Mouse (Mus musculus) brown adipose tissue, adult 24 weeks (tissue): Measurements from ENCODE around the gene Arl10. TPM values are rescaled to one million over a fixed set of nuclear protein-coding genes. Genes with fewer than 3 reads are reported as not detected.
A peak's percentile ranks its signal among the peaks of the same experiment; 100 is the strongest.

ENCODE experiments used
- H3K27ac ChIP-seq: fragments of 200-500 bp; replicated peaks from 2 replicates; pipeline ENCODE4 v1.5.1; 2012; ENCODE audit warnings: low read depth, mild to moderate bottlenecking, low read length
- H3K4me1 ChIP-seq: fragments of 200-500 bp; 2 replicates; pipeline ENCODE4 v1.6.1; 2012; ENCODE audit warnings: low read length, mixed read lengths; ENCODE audit not compliant: control insufficient read depth, insufficient read depth, insufficient read length
- H3K4me3 ChIP-seq: fragments of 200-500 bp; 2 replicates; pipeline ENCODE4 v1.5.1; 2012; ENCODE audit warnings: low read depth, mild to moderate bottlenecking, low read length, moderate library complexity; ENCODE audit not compliant: insufficient read depth
- polyA plus RNA-seq: library from polyadenylated mRNA; stranded (reverse); fragments of >200 nt; gene quantifications from 2 replicates; pipeline ENCODE4 v1.2.4, GENCODE M21; 2012; ENCODE audit not compliant: missing spikeins, insufficient read depth, insufficient read length

Gene Arl10
- 3.7 and 6.7 TPM in 2 replicates for polyA plus RNA-seq

DNA sequence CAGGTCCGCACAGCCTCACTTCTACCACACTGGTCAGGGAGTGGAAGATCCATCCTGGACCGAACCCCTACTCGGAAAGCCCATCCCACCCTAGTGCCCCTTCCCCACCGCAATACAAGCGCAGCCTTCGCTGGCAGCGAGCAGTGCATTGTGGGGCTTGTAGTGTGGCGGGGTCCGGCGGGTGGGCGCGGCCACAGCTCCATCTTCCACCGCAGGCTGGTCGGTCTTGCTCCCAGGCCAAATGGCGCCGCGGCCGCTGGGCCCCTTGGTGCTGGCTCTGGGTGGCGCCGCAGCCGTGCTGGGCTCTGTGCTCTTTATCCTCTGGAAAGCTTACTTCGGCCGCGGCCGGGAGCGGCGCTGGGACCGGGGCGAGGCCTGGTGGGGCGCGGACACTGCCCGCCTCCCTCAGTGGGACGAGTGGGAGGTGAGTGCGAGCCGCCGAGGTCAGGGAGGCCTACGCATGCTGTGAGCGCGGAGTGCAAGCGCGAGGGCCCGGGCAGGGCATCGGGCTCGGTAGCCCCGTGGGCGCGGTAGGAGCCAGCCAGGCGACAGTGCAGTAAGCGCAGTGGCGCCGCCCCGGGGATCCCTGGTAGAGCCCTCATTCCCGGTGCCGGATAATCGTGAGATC lies at the start of gene Arl10:
Gene Arl10, plus strand, starts transcription at position 162 of the 628 bp plus-strand sequence.
- Histone ChIP-seq H3K4me3 (peak within 1 kb of the TSS; percentile 87), H3K4me1 (peaks cover 4% of the 10 kb centered on the region; the same call in 1 of the 2 replicates), H3K27ac (peak within 1 kb of the TSS; percentile 56)

DNA sequence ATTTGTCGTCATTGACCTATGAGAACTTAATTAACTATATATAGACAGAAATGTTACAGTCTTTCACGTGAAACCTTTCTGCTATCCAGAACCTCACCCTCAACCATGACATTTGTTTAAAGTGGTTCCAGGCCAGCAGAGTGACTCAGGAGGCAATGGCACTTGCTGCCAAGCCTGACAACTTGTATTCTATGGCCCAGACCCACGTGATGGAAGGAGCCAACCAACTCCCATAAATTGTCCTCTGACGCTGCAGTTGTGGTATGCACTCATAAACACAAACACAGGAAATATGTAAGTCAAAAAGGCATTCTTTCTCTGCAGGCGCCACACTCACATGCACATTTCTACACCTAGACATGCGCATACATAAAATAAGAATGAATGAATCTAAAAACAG lies 47.7 kb upstream of the Arl10 start:
- Histone ChIP-seq H3K4me3 (no peak overlapping the region), H3K4me1 (no peaks in the 10 kb centered on the region)

DNA sequence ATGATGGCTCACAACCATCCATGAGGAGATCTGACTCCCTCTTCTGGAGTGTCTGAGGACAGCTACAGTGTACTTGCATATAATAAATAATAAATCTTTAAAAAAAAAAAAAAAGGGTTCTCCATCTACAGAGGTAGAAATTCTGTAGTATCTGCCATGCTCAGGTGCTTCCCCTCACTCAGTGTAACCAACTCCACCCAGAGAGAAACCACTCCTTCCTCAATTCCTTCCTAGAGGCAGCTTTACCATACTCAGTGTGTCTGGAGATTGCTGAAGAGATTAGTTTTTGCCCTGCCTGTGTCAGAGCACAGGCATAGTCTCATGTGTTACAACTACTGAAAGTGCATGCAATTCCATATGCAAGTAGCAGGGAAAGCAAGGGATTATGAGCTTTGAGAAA lies 42.7 kb upstream of the Arl10 start:
- H3K27ac ChIP-seq: no peak overlapping the region
- H3K4me1 ChIP-seq: no peaks in the 10 kb centered on the region
- H3K4me3 ChIP-seq: no peak overlapping the region

More for the DNA sequence above, 47.7 kb upstream of the Arl10 start:
- no peak overlapping the region for H3K27ac ChIP-seq

- H3K4me3 ChIP-seq: no peak overlapping the region
- H3K27ac ChIP-seq: no peak overlapping the region
- H3K4me1 ChIP-seq: no peaks in the 10 kb centered on the region
Observed at GRCm38 (mm10) chr13:54548036-54548435, 26.8 kb upstream of the Arl10 start.

- Histone ChIP-seq H3K4me3 (no peak overlapping the region), H3K4me1 (peaks cover 4% of the 10 kb centered on the region; the same call in 1 of the 2 replicates), H3K27ac (0 out of 2 replicates have a peak overlapping the region, but pooled peaks have one; percentile 45)
Observed at GRCm38 (mm10) chr13:54556176-54556575, 18.6 kb upstream of the Arl10 start.

DNA sequence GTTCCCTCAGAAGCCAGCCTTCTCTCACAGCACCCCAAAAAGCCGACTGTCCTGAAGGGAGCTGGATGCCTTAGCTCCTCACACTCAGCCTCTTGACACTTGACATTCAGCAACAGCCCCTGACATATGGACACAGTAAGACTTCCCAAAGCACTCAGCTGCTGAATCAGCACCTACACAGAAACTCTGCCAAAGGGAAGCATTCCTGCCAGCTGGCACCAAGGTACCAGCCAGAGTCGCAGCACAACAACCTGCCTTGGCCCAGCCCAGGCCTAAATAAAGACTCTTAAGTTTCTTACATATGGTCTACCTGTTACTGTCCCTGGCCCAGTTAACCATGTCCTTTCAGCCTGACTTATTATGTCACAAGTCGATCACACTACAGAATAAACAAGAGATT lies 18.0 kb upstream of the Arl10 start:
- Histone ChIP-seq H3K27ac (peak overlapping the region; percentile 45; the same call in 1 of the 2 replicates), H3K4me1 (peaks cover 4% of the 10 kb centered on the region; the same call in 1 of the 2 replicates), H3K4me3 (no peak overlapping the region)

DNA sequence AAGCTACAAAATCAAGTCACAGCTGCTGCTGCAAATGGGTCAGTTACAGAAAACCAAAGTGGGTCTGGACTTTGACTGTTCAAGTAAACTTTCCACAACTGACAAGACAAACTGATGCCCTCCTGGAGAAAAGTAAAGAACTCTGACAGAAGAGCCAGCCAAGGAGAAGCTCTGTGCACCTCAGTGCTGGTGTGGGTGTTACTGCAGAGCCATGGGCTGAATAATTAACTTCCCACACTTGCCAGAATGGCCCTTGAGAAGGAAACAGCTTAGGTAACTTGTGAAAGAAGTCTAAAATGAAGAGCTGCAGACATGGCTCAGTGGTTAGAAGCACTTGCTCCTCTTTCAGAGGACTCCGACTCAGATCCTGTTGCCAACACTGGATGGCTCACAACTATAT lies 17.2 kb upstream of the Arl10 start:
- Histone ChIP-seq H3K27ac (no peak overlapping the region), H3K4me3 (no peak overlapping the region), H3K4me1 (peaks cover 4% of the 10 kb centered on the region; the same call in 1 of the 2 replicates)

GRCm38 (mm10) chr13:54559656-54560055 lies 15.2 kb upstream of the Arl10 start:
- H3K27ac ChIP-seq: no peak overlapping the region
- H3K4me1 ChIP-seq: peaks cover 9% of the 10 kb centered on the region
- H3K4me3 ChIP-seq: no peak overlapping the region

DNA sequence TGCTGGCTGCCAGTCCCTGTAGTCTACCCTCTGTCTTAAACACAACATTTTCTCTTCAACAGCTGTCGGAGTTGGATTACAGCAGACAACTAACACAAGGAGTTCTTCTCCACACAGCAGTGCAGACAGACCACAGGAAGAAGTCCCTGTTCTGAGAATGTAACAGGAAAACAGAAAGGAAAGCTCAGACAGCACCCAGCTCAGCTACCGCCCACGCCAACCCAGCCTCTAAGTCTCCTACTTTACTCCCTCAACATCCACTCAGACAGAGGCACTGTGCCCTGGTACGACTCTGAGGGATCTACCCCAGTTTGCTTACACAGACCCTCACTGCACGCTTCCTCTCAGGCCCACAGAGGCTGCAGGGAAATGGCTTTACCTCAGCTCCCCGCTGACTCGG lies 14.2 kb upstream of the Arl10 start:
- peaks cover 9% of the 10 kb centered on the region for H3K4me1 ChIP-seq
- no peak overlapping the region for H3K27ac ChIP-seq
- no peak overlapping the region for H3K4me3 ChIP-seq

- peaks cover 5% of the 10 kb centered on the region; the same call in 1 of the 2 replicates for H3K4me1 ChIP-seq
- H3K4me3 ChIP-seq: no peak overlapping the region
- no peak overlapping the region for H3K27ac ChIP-seq
Observed at GRCm38 (mm10) chr13:54562562-54562961, 12.3 kb upstream of the Arl10 start.

- H3K4me3 ChIP-seq: peak overlapping the region; percentile 75
- peaks cover 5% of the 10 kb centered on the region; the same call in 1 of the 2 replicates for H3K4me1 ChIP-seq
- H3K27ac ChIP-seq: peak overlapping the region; percentile 53
Observed at GRCm38 (mm10) chr13:54564232-54565200, 10.3 kb upstream of the Arl10 start.

DNA sequence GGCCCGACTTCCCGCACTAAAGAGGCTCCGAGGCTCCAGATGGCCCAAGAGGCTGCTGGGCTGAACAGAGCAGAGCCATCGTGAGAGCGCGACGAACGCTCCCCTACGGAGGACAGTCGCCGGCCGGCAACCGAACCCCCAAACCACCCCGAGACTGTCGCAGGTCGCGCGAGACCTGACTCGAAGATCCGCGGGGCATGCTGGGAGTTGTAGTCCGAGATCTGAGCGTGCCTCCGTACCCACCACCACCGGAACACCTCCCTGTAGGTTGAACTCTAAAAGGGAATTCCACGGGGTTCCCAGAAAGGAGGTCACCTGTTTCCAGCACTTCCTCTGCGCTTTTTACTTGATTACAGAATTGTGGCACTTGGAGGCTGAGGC lies 9.6 kb upstream of the Arl10 start, which contains the start of gene 4833439L19Rik:
Gene 4833439L19Rik, minus strand, starts transcription at position 235 of the 381 bp plus-strand sequence.
- Histone ChIP-seq H3K4me3 (peak within 1 kb of the TSS; percentile 75), H3K27ac (peak within 1 kb of the TSS; percentile 53), H3K4me1 (peaks cover 5% of the 10 kb centered on the region; the same call in 1 of the 2 replicates)

- Histone ChIP-seq H3K27ac (peak overlapping the region; percentile 35; the same call in 1 of the 2 replicates), H3K4me1 (peaks cover 5% of the 10 kb centered on the region; the same call in 1 of the 2 replicates), H3K4me3 (peak overlapping the region; percentile 75)
Observed at GRCm38 (mm10) chr13:54565594-54566345, 9.0 kb upstream of the Arl10 start.

- Histone ChIP-seq H3K27ac (no peak overlapping the region), H3K4me3 (no peak overlapping the region), H3K4me1 (0 out of 2 replicates have a peak, but pooled peaks cover 3% of the 10 kb centered on the region)
Observed at GRCm38 (mm10) chr13:54568380-54568779, 6.4 kb upstream of the Arl10 start.
